Mouse (Mus musculus) liver, adult (tissue): ENCODE results near the gene Epn1.
A peak's percentile ranks its signal among the peaks of the same experiment; 100 is the strongest.

Source experiments
- GATA4 ChIP-seq: IDR thresholded peaks from 2 replicates; pipeline ENCODE4 v1.6.1; 2014; ENCODE audit warnings: mild to moderate bottlenecking, low read length; ENCODE audit not compliant: insufficient replicate concordance

The Epn1 gene

DNA sequence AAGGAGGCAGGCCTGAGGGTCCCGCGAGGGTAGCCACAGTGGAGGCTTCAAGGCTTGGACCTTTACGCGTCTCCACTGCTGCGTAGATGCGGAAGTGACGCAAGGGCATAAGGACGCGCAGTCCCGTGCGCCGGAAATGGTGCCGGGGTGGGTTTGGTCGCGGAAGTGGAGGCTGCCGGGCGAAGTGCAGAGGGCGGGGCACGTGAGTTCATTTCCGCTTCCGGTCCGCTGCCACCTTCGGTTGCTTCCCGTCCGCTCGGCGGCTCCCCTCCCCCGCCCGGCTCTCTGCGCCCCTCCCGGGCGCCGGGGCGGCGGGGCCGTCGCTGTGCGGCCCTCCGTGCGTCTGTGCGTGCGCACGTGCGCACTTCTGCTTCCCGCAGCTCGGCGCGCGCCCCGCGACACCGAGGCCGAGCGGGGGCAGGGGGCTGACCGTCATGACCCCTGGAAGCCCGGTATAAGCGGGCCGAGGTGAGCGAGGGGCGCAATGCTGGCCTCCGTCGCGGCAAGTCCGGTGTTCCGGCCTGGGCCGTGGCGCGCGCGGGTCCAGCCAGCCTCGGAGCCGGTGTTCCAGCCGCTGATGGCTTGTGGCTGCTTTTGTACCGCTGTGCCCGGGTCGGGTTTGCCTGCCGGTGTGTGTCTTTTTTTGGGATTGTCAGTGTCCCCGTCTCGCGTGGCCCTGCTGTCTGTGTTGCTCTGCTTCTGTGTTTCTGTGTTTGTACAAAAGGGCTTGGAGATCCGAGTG, at the start of gene Epn1:
Gene Epn1, plus strand, starts transcription at position 226 of the 742 bp plus-strand sequence.
- TF ChIP-seq GATA4: peak; percentile 48; the same call in 1 of the 2 replicates

DNA sequence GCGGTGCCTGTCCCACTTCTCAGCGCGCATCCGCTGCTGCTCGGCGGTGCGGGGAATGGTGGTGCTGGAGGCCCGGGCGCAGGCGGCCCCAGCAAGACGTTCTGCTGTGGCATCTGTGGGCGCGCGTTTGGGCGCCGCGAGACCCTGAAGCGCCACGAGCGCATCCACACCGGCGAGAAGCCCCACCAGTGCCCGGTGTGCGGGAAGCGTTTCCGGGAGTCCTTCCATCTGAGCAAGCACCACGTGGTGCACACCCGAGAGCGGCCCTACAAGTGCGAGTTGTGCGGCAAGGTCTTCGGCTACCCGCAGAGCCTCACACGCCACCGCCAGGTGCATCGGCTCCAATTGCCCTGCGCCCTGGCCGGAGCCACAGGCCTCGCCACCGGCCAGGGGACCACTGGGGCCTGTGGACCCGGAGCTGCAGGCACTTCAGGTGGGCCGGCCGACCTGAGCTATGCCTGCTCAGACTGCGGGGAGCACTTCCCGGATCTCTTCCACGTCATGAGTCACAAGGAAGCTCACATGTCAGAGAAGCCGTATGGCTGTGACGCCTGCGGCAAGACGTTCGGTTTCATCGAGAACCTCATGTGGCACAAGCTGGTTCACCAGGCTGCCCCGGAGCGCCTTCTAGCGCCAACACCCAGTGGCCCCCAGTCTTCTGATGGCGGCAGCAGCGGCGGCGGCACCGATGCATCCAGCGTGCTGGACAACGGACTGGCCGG, 49.3 kb upstream of the Epn1 start:
- TF ChIP-seq GATA4: no peak

DNA sequence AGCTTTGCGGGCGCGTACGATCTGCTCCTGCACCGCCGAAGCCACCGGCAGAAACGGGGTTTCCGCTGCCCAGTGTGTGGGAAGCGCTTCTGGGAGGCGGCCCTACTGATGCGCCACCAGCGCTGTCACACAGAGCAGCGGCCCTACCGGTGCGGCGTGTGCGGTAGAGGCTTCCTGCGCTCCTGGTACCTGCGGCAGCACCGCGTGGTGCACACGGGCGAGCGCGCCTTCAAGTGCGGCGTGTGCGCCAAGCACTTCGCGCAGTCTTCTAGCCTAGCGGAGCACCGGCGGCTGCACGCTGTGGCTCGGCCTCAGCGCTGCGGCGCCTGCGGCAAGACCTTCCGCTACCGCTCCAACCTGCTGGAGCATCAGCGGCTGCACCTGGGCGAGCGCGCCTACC, 48.5 kb upstream of the Epn1 start:
- TF ChIP-seq GATA4: no peak

DNA sequence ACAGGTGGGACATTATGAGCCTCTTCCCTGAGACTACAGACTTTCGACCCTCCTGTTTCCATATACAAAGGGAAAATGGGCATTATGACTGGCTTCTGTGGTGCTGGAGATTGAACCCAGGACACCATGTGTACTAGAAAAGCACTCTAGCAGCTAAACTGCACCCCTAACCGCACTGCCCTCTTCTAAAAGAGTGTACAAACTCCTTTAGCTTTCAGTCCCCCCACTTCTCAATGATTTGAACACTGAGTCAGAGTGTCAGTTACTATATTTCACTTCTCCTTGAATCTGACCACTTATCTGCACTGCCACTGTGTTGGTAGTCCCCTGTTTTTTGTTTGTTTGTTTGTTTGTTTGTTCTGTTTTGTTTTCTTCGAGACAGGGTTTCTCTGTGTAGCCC, 46.2 kb upstream of the Epn1 start, which contains the start of gene 4632433K11Rik:
Gene 4632433K11Rik, plus strand, starts transcription at position 301 of the 400 bp plus-strand sequence.
- TF ChIP-seq GATA4: no peak

DNA sequence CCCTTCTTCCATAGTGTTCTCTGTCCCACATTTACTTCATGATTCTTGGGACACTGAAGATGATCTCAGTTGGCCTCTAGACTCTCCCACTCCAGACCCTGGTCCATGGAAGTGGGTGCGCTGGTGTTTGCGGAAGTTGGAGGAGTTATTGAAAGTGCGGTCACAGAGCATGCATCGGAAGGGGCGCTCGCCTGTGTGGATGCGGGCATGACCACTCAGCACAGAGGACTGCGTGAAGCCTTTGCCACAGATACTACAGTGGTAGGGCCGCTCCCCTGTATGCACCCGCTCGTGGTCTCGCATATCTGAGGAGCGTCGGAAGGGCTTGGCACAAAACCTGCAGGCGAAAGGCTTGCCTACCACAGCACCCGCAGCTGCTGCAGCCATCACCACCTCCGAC, 44.4 kb upstream of the Epn1 start:
- TF ChIP-seq GATA4: no peak

DNA sequence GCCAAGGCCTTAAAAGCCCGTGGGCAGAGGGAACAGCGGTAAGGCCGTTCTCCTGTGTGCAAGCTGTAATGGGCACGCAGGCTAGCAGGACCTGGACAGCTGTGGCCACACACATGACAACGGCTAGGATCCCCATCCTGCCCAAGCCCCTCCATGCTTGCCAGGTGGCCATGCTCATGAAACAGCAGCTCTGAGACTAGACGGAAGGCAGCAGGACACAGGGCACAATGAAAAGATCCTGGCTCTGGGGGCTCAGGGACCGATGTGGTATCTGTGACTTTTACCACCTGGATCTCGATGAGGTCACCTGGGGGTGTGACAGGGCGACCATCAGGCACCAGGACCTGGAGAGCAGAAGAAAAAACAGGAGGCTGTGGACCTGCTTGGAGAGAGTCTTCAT, 43.9 kb upstream of the Epn1 start:
- no peak for TF ChIP-seq GATA4

DNA sequence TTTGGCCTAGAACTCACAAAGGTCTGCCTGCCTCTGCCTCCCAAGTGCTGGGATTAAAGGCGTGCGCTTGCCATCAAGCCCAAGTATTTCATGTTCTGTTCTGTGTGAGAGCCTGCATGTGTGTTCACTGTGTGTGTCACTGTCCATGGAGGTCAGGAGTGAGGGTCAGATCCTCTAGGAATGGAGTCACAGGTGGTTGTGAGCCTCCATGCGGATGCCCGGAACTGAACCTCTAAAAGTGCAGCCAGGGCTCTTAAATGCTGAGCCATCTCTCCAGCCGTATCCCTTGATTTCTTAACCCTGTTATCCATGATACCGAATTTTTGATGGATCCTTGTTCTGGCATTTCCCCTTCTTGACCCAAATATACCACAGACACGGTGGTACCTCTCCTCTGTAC, 43.0 kb upstream of the Epn1 start:
- no peak for TF ChIP-seq GATA4

DNA sequence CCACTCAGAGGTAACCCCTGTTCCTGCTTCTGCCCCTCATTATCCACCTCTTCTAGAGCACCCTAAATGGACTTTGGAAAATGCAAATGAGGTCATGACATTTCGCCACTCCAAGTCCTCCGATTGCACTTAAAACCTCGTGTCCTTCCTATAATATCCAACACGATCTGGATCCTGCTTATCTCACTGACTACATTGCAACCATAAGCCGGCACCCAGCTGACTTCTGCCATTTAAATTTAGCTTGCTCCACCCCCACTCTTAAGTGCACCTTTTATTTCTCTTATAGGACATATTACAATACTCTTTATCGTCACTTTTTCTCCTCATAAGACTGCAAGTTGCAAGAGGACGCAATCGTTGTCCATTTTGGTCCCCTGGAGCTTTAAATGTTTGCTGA, 42.6 kb upstream of the Epn1 start:
- no peak for TF ChIP-seq GATA4

DNA sequence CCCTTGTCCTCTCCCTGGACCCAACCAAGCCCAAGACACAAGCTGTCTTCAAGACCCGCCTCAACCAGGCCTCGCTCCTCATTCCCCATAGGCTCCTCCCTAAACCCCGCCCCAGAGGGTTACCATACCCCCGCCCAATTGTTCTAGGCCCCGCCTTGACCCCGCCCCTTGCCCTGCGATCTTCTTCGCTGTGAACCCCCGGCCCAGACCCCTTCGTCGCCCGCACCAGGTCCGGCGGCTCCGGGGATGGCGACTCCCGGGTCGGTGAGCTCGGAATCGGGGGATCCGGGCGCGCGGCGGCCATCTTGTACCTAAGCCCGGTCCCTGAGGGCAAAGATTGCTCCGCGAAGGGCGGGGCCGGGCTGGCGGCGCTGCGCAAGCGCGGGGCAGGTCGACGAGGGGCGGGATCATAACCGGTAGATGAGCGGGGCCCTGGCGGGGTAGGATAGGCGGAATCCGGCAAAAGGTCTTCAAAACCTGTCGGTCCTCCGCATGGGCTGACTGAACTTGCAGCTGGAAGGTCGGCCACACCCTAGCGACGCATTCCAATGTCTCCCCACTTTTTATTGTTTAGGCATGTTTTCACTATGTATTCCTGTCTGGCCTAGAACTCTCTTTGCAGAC, 41.8 kb upstream of the Epn1 start, which contains the start of gene Zfp784:
Gene Zfp784, minus strand, starts transcription at position 338 of the 624 bp plus-strand sequence.
- TF ChIP-seq GATA4: peak; percentile 40; the same call in 1 of the 2 replicates

DNA sequence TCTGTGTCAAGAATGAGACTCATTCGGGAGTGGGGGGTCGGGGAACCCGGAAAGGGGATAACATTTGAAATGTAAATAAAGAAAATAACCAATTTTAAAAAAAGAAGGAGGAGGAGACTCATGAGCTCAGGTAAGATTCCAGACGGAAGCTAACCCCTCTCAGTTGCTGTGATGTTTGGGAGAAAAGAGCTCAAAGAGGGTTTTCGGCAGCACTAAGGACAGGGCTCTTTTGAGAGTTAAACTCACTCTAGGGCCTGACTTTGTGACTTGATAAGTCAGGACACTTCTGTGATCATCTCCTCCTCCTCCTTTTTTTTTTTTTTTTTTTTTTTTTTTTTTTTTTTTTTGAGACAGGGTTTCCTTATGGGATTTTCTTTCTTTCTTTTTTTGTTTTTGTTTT, 41.1 kb upstream of the Epn1 start:
- TF ChIP-seq GATA4: no peak

DNA sequence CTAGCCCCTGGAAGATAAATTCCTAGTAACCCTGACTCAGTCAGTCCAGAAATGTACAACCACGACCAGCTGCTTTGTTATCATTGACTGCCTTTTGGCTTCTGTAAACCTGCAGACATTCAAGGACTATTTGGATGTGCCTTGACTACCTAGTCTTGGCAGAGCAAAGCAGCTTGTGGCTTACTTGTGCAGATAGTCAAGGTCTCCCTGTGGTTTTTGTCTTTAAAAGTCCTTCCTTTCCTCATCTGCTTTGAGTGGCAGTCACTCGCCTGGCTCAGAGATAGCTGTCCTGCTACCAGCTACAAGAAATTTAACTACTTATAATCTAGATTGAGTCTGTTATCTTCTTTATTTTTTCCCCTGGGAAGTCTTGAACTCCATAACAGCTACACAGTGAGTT, 35.1 kb upstream of the Epn1 start:
- no peak for TF ChIP-seq GATA4

DNA sequence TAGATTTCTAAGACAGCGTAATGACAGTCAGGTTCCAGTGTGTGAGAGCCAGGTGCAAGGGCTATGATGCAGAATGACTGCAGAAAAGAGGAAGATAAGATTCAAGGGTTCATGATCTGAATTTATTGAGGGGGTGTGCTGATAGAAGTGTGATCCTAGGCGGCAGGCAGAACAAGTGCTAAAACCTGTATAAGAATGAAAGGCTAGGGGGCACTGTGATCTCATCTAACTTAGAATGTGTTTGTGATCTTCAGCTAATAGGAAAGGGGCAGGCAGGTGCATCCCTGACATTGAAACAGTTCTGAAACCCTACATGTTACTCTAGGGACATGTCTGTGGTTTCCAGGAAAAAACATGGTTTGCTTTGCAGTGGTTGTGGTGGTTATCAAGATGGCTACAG, 33.9 kb upstream of the Epn1 start:
- no peak for TF ChIP-seq GATA4

DNA sequence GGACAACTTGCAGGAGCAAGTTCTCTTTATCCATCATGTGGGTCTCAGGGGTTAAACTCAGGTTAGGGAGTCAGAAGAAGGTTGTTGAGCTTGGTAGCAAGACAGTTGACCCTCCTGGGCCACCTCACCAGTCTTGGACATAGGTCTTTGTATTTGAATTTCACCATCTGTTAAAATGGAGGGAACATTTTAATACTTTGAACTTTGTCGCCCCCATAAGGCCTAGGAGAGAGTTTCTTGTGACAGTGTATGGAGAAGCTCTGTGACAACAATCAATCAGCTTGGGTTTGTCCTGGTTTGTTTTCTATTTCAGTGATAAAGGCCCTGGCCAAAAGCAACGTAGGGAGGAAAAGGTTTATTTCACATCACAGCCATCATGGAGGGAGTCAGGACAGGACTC, 32.7 kb upstream of the Epn1 start:
- no peak for TF ChIP-seq GATA4

DNA sequence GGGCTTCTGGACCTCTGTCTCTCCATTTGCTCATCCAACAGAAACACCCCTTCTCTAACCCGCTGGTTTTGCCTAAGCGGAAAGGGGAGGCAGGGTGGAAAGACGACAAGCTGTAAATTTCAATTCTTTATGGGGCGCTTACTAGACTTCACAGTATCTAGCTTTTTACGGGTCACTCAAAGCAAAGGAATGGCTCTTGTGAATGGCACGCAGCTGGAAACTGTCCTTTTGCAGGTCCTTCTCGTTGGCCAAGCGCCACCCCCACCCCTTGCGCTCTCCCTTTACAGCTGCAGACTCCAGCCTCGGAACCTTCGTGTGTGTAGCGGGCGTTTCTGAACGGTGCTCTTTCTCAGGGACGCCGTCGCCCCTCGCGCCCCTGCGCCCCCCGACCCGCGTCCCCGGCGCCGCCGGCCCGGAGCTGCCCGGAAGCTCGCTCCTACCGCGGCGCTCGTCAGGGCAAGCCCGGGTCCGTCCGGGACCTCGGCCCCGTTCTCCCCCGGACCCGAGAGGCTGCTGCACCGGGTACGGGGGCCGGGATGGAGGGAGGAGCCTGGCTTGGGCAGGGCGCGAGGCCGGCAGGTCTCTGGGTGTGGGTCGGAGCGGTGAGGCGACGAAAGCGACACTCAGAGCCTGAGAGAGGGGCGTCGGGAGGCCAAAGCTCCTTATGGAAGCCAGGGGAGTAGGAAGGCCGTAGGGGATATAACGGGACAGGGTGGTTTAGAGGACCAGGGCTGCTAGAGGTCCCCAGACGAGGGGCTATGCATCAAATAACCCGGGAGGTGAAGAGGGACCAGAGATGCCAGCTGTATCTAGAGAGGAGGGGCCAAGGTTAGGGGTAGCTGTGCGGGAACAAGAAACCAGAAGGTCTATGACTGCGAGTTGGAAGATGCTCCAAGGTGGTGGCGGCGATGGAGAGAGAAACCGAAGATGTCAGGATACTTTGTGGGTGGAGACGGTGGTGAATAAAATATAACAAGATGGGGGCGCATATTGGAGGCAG, 28.5 kb upstream of the Epn1 start, which contains the start of gene Zfp580:
Gene Zfp580, plus strand, starts transcription at position 346 of the 1,000 bp plus-strand sequence.
- no peak for TF ChIP-seq GATA4

DNA sequence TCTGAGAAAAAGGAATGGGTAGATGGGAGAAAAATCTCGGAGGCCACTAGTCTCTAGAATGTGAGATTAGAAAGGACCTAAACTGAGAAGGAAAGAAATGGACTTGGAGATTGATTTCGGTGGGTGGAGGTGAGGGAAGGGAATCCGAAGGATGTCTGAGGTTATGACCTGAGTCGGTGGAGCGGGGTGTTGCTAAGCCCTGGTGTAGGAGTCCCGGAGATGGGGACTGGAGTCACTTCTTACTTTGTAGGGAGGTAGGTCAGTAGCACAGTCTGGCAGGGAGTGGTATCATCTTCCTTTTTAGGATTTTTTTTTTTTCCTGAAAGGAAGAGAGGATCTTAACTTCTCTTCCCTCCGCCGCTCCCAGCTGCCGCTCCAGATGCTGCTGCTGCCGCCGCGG, 27.6 kb upstream of the Epn1 start:
- TF ChIP-seq GATA4: no peak
